Mouse (Mus musculus) lung, embryonic 15.5 days (tissue): ENCODE results near the gene Prkrip1. TPM values are rescaled to one million over a fixed set of nuclear protein-coding genes. Genes with fewer than 3 reads are reported as not detected.

Source experiments
- polyA plus RNA-seq: library from polyadenylated mRNA; unstranded; fragments of >200 nt; fragmentation: Nextera tagmentation; extraction: Ambion mirVana; gene quantifications from 2 replicates; pipeline ENCODE4 v1.2.1, GENCODE M21; 2015

Prkrip1 gene
- polyA plus RNA-seq, 1 experiment from 2014 or later: 37.7 TPM

Other genes starting within 250 kb of the Prkrip1 start
- gene Ssc4d, start 224.4 kb downstream of the Prkrip1 start, polyA plus RNA-seq: 3.2 and 3.5 TPM in 2 replicates
- not detected in 2 replicates for gene Zp3, start 218.9 kb downstream of the Prkrip1 start, polyA plus RNA-seq
- gene Dtx2, start 204.2 kb downstream of the Prkrip1 start, polyA plus RNA-seq: 23.8 TPM in 2 replicates
- 22.5 and 27.8 TPM in 2 replicates for gene Upk3b, start 160.5 kb downstream of the Prkrip1 start, polyA plus RNA-seq
- 4.2 and 5.1 TPM in 2 replicates for gene Upk3bl, start 144.5 kb downstream of the Prkrip1 start, polyA plus RNA-seq
- gene Rasa4, start 115.0 kb downstream of the Prkrip1 start, polyA plus RNA-seq: 2.6 and 4.1 TPM in 2 replicates
- 198 and 223 TPM in 2 replicates for gene Polr2j, start 82.3 kb downstream of the Prkrip1 start, polyA plus RNA-seq
- gene Lrwd1, start 62.9 kb downstream of the Prkrip1 start, polyA plus RNA-seq: 36.7 and 37.5 TPM in 2 replicates
- 15.4 and 18.0 TPM in 2 replicates for gene Alkbh4, start 62.8 kb downstream of the Prkrip1 start, polyA plus RNA-seq
- 7.7 and 8.3 TPM in 2 replicates for gene Orai2, start 28.2 kb downstream of the Prkrip1 start, polyA plus RNA-seq
- 4.9 and 5.0 TPM in 2 replicates for gene Sh2b2, start 47.6 kb upstream of the Prkrip1 start, polyA plus RNA-seq